Mouse (Mus musculus): ENCODE measurements around the gene Tmem82. TPM values are rescaled to one million over a fixed set of nuclear protein-coding genes. Genes with fewer than 3 reads are reported as not detected.

The Tmem82 gene
- total RNA-seq, 2 experiments from 2014 or later: 0.66 to 1.8 TPM

DNA sequence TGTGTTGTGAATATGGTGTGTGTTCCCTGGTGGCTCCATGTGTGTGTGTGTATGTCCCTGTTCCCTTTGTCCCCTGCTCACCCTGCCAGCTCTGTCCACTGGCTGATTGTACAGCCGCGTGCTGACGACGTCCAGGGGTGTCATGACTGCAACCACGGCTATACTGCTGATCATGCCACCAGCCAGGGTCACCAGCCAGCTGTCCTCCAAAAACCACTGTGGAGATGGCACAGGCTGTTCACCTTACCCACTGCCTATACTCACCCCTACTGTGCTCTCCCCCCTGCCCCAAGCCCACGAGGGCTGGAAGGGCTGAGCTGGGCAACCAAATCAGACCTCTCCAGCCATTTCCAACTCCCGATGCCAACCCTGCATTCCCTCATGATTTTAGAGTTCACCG lies 2.9 kb upstream of the Tmem82 start:
- DNase-seq: no peak
- intact Hi-C loops (cut with DNase I; ENCODE audit: low total_unique reads): loop anchor here (10.0 kb wide), 1 partner anchor 54 kb away; no protein-coding TSS in a partner anchor

DNA sequence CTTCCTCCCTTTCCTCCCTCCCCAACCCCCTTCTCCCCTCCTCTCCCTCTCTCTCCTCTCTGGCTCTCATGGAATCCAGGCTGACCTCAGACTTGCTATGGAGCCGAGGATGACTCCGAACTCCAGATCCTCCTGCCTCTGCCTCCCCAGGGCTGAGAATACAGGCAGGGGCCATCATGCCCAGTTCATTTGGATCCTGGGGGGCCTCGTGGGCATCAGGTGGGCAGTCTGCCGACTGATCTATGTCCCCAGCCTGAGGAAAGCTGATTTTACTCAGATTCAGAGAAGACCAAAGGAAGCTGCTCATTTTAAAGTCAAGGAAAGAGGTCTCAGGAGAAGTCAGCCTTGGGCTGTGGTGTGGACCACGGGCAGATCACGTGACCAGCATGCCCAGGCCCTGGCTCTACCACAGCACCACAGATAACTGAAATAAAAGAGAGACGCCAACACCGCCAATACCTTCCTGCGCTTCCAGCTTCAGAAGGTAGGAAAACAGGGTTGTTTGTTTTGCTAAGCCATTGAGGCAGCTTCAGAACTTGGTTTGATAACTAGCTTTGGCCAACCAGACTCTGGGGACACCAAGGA lies 958 bp upstream of the Tmem82 start:
- DNase-seq: no peak
- intact Hi-C loops (cut with DNase I; ENCODE audit: low total_unique reads): loop anchor here (10.0 kb wide), 1 partner anchor 225 kb away; the partner anchor contains the start of gene Ctrc

DNA sequence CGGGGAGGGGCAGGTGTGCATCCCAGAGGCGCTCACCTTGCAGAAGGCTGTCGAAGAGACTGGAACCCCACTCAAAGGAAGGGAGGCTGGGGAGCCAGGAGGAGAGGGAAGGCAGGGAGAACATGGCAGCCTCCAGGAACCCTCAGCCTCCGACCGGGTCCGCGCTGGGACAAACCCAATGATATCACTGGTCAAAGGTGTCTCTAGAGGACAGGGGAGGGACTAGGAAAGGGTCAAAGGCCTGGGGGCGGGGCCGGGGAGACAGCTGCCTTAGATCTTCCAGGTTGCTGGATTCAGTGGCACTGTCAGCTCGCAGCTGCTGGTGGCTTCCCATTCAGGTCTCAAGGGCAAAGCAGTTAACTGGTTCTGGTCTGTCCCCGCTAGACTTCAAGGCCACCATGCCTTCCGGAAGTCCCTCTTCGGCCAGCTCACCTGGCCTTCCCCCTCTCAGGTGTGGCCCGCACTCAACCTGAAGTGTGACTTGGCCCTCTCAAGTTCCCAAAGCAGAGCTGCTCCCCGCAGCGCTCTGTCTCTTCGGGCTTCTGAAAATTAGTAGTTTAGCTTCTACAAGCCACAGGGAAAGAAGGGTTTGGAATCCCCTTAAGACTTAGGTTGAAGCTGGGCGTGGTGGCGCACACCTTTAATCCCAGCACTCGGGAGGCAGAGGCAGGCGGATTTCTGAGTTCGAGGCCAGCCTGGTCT lies 419 bp downstream of the Tmem82 start:
- DNase-seq: no peak
- intact Hi-C loops (cut with DNase I; ENCODE audit: low total_unique reads): loop anchor here (10.0 kb wide), 1 partner anchor 227 kb away; the partner anchor contains the start of gene Ctrc

GRCm38 (mm10) chr4:141617299-141617698 lies 1.1 kb downstream of the Tmem82 start:
- intact Hi-C loops (cut with DNase I; ENCODE audit: low total_unique reads): loop anchor here (10.0 kb wide), 1 partner anchor 228 kb away; the partner anchor contains the start of gene Ctrc

GRCm38 (mm10) chr4:141616811-141617210 lies 1.6 kb downstream of the Tmem82 start:
- intact Hi-C loops (cut with DNase I; ENCODE audit: low total_unique reads): loop anchor here (10.0 kb wide), 1 partner anchor 228 kb away; the partner anchor contains the start of gene Ctrc
- DNase-seq: no peak

More at GRCm38 (mm10) chr4:141617299-141617698, 1.1 kb downstream of the Tmem82 start:
- DNase-seq: peak; percentile 81

DNA sequence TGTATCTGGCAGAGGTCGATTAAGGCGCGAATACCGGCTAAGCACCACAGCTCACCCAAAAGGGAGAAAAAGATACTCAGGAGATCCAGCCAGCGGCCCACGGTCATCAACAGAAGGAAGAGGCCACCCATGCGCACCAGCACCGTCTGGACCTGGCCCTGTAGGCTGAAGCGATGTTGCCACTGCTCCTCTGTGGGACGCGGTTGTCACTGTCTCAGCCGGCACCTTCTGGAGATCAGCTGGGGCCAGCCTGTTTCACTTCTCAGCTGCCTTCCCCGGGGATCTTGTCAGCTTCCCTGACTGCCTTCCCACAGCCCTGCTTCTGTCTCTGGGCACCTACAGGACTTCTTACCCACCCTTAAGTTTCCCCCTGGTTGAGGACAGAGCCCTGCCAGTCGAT lies 3.5 kb downstream of the Tmem82 start:
- intact Hi-C loops (cut with DNase I; ENCODE audit: low total_unique reads): loop anchor here (10.0 kb wide), 1 partner anchor 230 kb away; the partner anchor contains the start of gene Ctrc
- DNase-seq: no peak

- intact Hi-C loops (cut with DNase I; ENCODE audit: low total_unique reads): no loop called here
- DNase-seq: no peak
Measured at GRCm38 (mm10) chr4:141609538-141609937, 8.9 kb downstream of the Tmem82 start.

- no peak for DNase-seq
- intact Hi-C loops (cut with DNase I; ENCODE audit: low total_unique reads): no loop called here
Measured at GRCm38 (mm10) chr4:141605861-141606260, 12.6 kb downstream of the Tmem82 start, which contains the start of gene Fblim1. Gene Fblim1 (minus strand): TSS chr4:141606096.

- DNase-seq: no peak
Measured at GRCm38 (mm10) chr4:141605421-141605820, 13.0 kb downstream of the Tmem82 start.

GRCm38 (mm10) chr4:141604493-141604892 lies 13.9 kb downstream of the Tmem82 start:
- intact Hi-C loops (cut with DNase I; ENCODE audit: low total_unique reads): no loop called here
- no peak for DNase-seq

More at GRCm38 (mm10) chr4:141605421-141605820, 13.0 kb downstream of the Tmem82 start:
- intact Hi-C loops (cut with DNase I; ENCODE audit: low total_unique reads): no loop called here

DNA sequence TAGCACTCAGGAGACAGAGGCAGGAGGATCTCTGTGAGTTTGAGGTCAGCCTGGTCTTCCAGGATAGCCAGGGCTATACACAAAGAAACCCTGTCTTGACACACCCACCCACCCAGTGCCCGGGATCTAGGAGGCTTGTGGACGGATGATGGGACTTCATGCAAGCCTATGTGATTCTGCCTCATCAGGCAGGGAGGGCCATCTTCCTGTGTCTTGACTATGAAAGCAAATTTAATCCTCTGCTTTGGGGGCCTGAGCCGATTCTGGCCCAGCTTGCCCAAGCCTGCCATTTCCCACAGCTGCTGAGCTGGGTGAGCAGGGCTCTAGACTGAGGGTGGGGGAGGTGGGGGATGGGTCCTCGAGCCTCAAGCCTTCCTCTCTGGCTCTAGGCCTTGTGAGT lies 14.5 kb downstream of the Tmem82 start:
- no peak for DNase-seq
- intact Hi-C loops (cut with DNase I; ENCODE audit: low total_unique reads): no loop called here

GRCm38 (mm10) chr4:141602523-141603223 lies 15.8 kb downstream of the Tmem82 start:
- intact Hi-C loops (cut with DNase I; ENCODE audit: low total_unique reads): no loop called here
- DNase-seq: no peak

DNA sequence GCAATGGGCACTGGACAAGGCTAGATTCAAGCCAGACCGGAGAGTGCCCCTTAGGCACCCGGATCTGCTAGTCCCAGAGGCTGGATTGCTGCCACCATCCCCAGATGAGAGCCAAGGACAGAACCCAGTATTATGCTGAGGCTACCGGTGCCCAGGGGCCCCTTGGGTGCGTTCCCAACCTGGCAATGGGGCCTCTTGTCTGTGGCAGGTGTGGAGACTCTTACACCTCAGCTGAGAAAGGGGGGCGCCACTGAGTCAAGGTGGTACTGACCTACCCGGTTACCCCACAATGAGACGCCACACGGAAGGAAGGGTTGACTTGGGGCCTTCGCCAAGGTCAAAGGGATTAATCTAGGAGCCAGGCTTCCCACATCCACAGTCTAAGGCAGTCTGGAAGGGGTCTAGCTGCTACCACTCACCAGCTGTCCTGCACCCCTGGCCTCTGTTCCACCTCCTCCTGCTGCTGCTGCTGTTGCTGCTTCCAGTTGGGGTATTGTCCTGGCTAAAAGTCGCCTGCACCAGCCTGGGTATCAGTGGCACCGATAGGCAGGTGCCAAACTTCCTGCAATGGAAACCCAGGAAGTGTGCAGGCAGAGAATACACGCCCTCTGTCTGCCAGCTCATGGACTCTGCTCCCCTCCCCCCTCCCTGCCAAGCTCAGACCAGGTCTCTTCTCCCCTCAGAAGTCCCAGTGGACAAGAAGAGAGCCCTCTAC lies 17.1 kb downstream of the Tmem82 start:
- DNase-seq: no peak
- intact Hi-C loops (cut with DNase I; ENCODE audit: low total_unique reads): no loop called here

- DNase-seq: no peak
- intact Hi-C loops (cut with DNase I; ENCODE audit: low total_unique reads): no loop called here
Measured at GRCm38 (mm10) chr4:141600364-141600763, 18.1 kb downstream of the Tmem82 start.

- peak; percentile 37 for DNase-seq
- intact Hi-C loops (cut with DNase I; ENCODE audit: low total_unique reads): no loop called here
Measured at GRCm38 (mm10) chr4:141599251-141600141, 18.9 kb downstream of the Tmem82 start.

GRCm38 (mm10) chr4:141598894-141599250 lies 19.6 kb downstream of the Tmem82 start:
- intact Hi-C loops (cut with DNase I; ENCODE audit: low total_unique reads): no loop called here
- no peak for DNase-seq

DNA sequence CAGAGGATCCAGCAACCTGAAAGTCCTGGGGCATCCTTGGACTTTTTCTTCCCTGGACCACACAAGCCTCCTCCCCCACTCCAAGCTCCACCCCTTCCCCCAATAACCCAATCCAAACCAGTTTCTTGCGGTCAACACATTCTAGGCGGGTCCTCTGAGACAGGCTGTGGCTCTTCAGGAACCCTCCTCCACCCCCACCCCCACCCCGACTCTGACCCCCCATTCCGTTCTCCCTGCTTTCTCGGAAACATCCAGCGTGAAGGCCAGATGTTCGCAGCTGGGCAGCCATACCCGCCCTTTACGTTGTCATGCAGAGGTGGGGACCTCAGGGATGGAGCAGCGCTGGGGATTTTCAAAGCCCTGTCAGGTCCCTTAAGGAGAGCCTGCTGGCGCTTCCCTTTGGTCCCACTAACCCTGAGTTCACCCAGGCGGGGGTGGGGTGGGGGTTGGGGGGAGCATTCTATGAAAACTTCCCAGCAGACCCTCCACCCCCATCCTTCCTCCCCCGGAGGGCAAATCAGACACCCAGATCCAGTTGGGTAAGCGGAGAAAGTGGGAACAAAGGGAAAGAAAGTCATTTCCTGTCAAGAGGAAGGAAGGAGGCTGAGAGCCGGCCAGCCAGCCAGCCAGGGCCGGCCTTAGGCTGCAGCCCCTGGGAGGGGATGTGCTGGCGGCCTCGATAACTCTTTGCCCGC lies 20.1 kb downstream of the Tmem82 start:
- DNase-seq: no peak
- intact Hi-C loops (cut with DNase I; ENCODE audit: low total_unique reads): no loop called here

GRCm38 (mm10) chr4:141596700-141597328 lies 21.6 kb downstream of the Tmem82 start:
- no peak for DNase-seq
- intact Hi-C loops (cut with DNase I; ENCODE audit: low total_unique reads): no loop called here
